Mouse (Mus musculus): ENCODE results near the gene Ripply3.

The Ripply3 gene

DNA sequence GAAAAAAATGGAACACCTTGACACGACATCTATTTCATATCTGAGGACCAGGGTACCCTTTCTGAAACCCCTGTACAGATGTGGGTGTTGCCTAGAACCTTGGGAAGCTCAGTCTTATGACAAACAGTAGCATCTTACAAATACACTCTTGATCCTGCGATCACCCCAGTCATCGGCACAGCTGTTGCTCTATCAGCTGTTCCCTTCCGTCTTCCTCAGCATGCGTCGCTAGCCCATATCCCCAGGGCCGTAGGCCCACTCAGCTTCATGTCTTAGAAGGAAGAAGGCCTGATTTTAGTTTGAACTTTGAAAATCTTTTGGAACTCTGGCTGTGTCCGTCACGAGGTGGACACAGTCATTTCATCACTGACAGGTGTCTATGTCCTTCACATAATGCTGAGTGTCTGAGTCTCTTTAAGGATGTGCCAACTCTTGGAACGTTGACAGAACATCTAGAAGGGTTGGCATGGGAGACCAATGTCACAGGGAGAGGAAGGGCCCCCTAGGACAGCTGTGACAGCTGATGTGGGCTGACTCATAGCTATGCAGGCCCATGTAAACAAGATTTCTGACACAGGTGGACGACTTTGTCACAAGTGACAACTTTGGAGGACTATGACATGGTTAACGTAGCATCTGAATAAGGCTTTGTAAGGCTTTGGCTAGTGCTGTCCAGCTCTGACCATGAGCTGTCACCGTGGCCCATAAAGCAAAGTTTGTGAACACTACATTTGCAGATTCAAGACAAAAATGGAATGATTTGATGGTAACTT lies 32.5 kb downstream of the Ripply3 start:
- DNase-seq: no peak

DNA sequence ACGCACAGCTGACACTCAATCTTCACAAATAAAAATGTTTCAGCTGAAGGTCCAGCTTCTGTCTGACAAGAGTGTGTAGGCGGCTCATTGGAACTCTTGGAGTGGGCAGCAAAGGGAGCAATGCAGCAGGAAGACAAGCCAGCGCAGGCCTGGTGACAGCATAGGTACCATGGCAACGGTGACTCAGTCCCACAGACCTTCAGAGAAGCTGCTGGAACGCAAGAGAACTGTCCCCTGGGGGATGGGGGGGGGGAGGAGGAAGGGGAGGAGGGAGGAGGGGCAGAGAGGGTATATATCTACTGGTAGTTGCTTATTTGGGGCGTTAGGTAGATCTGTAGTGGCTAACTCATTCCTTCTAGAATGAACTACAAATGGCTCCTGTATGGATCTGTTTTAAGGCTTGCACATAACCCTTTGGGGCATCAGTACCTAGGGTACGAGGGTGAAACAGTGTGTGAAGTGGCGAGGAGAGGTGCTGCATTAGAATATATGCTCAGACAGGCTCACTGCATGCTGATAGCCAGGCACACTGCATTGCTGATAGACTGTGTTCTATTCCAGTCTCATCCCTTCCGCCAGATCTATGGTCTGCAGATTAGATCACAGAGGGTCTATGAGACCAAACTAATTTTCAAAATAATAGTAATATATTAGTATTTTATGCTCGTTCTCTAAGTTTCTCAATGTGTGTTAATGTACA lies 34.1 kb downstream of the Ripply3 start:
- DNase-seq: peak; percentile 53 to 73

DNA sequence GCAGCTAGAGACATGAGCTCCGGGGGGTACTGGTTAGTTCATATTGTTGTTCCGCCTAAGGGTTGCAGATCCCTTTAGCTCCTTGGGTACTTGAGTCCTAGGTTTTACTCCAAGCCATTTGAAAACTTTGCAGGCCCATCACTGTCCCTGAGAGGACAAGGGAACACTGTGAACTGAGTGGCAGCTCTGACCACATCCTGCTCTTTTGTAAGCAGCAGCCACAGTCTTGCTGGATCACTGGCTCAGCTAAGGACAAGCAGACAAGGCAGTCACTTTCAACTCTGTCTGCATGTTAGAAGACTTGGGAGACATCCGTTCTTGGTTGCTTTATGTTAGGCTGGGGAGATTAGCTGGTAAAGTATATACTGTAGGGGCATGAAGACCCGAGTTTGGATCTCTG lies 35.6 kb downstream of the Ripply3 start:
- DNase-seq: no peak

DNA sequence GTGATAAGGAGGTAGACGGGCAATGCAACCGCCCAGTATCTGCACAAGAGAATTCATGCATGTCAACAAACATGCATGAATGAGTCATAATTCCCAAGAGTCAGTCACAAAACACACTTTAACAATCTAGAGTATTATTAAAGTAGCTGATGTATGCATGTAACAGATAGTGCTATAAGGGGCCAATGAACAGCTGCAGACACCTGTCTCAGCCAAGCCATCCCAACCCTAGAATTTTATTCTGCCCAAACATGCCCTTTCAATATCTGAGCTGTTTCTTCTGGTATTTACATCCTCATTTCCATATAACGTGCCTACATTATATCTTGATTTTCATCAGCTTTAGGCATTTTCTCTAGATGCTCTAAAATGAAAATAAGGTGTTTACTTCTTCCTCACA lies 37.2 kb downstream of the Ripply3 start:
- no peak for DNase-seq

DNA sequence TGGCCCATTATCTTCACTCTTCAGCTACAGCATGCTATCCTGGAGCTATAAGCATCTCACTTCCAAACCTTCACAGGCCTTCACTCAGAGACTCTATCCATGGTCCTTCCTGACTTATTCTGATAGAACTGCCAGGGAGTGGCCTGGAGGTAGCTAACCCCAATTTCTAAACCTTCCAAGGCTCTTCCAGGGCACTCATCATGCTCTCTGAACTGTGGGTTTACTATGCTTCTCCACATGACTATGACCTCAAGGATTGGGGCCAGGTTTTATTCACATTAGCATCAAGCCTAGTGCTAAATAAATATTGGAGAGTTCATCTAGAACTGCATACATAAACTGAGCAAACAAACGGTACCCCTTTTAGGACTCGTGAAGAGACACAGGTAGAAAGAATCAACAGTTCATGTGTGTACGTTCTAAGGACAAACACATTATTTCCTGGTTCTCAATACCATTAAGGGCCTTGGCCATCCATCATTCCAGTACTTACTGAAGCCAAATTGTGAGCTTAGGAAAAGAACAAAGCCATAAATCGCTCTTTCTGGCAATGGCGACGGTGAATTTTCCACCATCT lies 41.5 kb downstream of the Ripply3 start:
- DNase-seq: peak in 1 of 2 experiments; percentile 60

DNA sequence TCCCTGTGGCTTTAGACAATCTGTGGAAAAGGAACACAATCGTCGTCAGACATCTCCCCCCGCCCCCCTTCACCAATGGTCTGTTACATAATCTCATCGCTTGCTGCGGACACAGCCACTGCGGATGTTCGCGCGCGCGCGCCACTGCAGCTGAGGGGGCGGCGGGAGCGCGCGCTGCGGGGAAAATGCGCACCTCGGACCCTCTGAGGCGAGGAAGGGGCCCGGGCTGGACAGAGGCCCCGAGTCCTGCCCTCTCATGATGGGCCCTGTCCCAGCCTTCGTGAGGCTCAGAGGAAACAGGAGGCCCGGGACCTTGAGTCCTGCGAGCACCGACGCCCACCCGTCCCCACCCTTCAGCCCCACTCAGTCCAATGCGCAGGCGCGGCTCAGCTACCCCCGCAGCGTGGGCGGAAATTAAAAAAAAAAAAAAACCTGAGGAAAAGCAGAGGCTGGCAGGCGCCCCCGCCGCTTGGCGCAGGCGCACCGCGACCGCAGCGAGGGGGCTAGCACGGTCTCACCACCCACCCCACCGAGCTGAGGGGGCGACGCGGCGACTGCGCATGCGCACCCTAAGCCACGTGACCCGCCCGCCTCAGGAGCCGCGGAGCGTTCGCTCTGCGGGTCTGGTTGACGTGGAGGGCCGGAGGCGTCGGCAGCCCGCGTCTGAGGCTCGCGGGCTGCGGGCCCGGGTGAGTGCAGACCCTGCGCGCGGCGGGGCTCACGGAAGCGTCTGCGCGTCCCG lies 42.1 kb downstream of the Ripply3 start, which contains the start of gene Ttc3:
TSS of gene Ttc3 (plus strand) at position 446 of the 742 bp plus-strand sequence.
- DNase-seq: peak; percentile 99

DNA sequence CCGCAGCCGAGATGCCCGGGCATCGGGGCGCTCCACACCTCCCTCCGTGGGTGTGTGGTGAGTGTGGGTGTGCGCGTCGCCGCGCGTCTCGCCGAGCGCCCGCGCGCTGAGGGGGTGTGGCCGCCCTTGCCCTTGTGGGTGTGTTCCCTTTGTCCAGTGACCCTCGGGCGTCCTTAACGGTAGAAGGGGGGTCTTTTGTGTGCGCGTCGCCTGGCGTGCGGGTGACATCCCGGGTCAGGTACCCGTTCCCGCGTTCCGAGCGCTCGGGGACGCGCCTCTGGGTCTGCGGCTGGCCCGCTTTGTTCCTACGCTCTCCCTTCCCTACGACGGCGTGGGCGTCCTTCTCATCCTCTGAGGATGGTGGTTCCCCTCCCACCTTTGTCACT lies 42.7 kb downstream of the Ripply3 start:
- DNase-seq: no peak

DNA sequence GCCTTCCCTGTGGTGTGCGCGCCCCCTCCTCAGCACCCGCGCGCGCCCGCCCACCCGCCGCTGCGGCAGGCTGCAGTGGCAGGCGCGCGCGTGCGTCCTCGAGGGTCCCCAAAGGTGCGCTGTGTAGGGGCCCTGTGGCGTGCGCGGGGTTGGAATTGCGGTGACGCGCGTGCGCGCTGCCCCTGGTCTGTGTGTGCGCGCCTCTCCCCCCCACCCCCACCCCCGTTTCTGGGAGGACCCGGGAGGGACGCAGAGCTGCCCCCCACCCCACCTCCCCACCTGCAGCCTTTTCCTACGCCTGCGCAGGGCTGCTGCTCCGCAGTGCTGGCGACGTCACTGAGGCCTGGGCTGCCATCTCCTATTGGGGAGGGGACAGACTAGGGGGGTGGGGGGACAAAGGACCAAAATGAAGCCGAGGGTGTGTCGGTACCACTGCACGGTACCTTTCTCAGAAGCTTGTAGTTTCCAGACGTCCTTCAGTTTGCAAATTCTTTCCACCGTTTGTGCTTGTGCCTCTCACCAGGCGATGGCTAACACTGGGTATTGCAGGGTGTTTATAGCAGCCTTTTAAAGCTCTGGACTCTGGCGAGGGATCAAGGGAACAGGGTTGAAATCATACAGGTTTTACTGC lies 43.2 kb downstream of the Ripply3 start, which contains the start of gene Pigp:
TSS of gene Pigp (minus strand) at position 542 of the 631 bp plus-strand sequence.
- DNase-seq: peak; percentile 81 to 82

DNA sequence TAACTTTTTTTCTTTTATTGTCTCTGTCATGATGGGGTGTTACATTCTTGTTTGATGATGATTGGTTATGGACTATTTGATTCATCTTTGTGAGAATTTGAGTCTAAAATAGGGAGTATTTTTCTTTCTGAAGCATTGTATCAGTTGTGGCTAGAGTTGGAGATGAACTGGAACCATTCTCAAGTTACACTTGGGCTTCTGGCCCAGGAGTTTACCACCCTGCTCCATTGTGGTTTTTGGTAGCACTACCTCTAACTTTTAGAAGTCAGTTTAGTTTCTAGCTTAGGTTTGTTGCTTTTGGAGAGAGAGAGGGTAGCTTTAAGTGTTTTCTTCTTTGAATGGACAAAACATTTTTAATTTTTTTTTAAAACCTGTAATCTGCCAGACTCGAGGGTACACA lies 51.2 kb downstream of the Ripply3 start:
- no peak for DNase-seq

DNA sequence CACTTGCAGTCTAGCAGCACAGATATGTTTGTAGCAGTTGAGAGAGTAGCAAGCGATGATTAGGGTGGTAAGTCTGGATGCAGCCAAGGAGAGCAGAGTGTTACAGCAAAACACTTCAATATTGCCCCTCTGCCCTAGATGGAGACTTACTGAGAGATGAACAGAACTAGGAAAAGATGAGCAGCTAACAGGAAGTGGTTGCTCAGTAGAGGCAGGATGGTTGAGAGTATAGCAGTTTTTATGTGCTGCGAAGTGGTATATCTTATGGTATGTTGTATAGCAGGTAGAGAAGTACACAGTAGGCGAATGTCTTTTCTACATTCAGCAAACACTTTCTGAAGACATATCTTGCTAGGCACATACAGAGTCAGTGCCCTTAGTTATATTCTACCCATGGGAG lies 55.1 kb downstream of the Ripply3 start:
- DNase-seq: no peak
